Mouse (Mus musculus) limb, embryonic 13.5 days (tissue): ENCODE measurements around the gene Smad1. TPM values are rescaled to one million over a fixed set of nuclear protein-coding genes. Genes with fewer than 3 reads are reported as not detected.
"Not testable (repeated sequence)": the region's sequence is repeated elsewhere in the genome, so short reads cannot be mapped to it uniquely, and the experiment has no call there.

ENCODE experiments used
- ATAC-seq: fragments of 200-750 bp; cut with Nextera tagmentation; 2 replicates; pipeline ENCODE4 v1.8.0; 2017; ENCODE audit warnings: low read depth, moderate number of reproducible peaks, moderate TSS enrichment; ENCODE audit not compliant: low FRiP score
- H3K27ac ChIP-seq: fragments of 300-500 bp; sonication (generic); 2 replicates; pipeline ENCODE4 v1.5.1; 2015; ENCODE audit warnings: inconsistent platforms, mild to moderate bottlenecking, moderate library complexity
- H3K27me3 ChIP-seq: fragments of 300-500 bp; sonication (generic); 2 replicates; pipeline ENCODE4 v1.6.1; 2015; ENCODE audit warnings: mild to moderate bottlenecking, inconsistent platforms
- H3K36me3 ChIP-seq: fragments of 300-500 bp; sonication (generic); 2 replicates; pipeline ENCODE4 v1.6.1; 2015; ENCODE audit warnings: inconsistent platforms, mild to moderate bottlenecking, moderate library complexity
- H3K4me1 ChIP-seq: fragments of 300-500 bp; sonication (generic); 2 replicates; pipeline ENCODE4 v1.6.1; 2015; ENCODE audit warnings: inconsistent platforms
- H3K4me2 ChIP-seq: fragments of 300-500 bp; sonication (generic); replicated peaks from 2 replicates; pipeline ENCODE4 v1.6.1; 2015; ENCODE audit warnings: inconsistent platforms, mild to moderate bottlenecking, moderate library complexity
- H3K4me3 ChIP-seq: fragments of 300-500 bp; sonication (generic); 2 replicates; pipeline ENCODE4 v1.5.1; 2015; ENCODE audit warnings: moderate library complexity, mild to moderate bottlenecking, inconsistent platforms
- H3K9ac ChIP-seq: fragments of 300-500 bp; sonication (generic); 2 replicates; pipeline ENCODE4 v1.6.1; 2015; ENCODE audit warnings: mild to moderate bottlenecking, inconsistent platforms
- H3K9me3 ChIP-seq: fragments of 300-500 bp; sonication (generic); 2 replicates; pipeline ENCODE4 v1.6.1; 2016; ENCODE audit warnings: inconsistent platforms
- WGBS: fragments of 180-500 bp; shearing (Covaris S2); methylation state at CpG from one replicate; pipeline ENCODE4 v1.1.7; 2015; 5-methylcytosine and 5-hydroxymethylcytosine counted together
- polyA plus RNA-seq: library from polyadenylated mRNA; unstranded; fragments of >200 nt; fragmentation: Nextera tagmentation; extraction: Ambion mirVana; gene quantifications from 2 replicates; pipeline ENCODE4 v1.2.1, GENCODE M21; 2015

Gene Smad1
- 48.2 and 49.4 TPM in 2 replicates for polyA plus RNA-seq

DNA sequence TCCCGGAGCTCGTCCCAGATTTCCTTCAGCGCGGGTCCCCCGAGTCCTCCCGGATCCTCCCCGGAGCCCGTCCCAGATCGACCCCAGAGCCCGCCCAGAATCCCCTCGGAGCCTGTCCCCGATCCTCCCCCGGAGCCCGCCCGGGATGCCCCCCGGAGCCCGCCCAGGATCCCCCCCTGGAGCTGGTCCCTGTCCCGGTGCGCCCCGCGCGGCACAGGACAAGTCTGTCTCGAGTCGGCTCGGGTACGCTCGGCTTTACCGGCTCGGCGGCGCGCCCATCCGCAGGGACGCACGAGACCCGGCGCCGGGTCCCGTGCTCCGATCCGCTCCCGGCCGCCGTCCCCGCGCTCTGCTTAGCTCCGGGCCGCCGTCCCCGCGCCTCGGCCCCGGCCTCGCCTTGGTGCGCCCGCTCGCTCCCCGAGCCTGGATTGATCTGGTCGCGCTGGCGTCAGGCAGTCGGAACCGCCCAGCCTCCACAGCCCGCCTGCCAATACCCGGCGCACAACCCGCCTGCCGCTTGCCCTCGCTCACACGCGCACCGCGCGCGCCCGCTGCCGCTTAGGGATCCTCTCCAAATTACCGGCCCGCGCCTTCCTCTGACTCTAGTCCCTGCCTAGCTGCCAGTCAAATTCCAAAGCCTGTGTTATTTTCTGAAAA is at the start of gene Smad1:
Gene Smad1, minus strand, starts transcription at position 525 of the 657 bp plus-strand sequence.
- ATAC-seq, result peak; percentile 94
- H3K36me3 ChIP-seq, result no peaks in the 10 kb centered on the region
- H3K9me3 ChIP-seq, result no peaks in the 10 kb centered on the region
- H3K27ac ChIP-seq, result peak within 1 kb of the TSS; percentile 96
- WGBS, result under 1% methylated on average over 76 of the region's 80 CpGs
- H3K4me3 ChIP-seq, result peak within 1 kb of the TSS; percentile 82
- peaks cover 22% of the 10 kb centered on the region for H3K4me1 ChIP-seq
- H3K4me2 ChIP-seq, result peak within 1 kb of the TSS; percentile 80
- H3K27me3 ChIP-seq, result no peaks in the 10 kb centered on the region
- H3K9ac ChIP-seq, result peak within 1 kb of the TSS; percentile 97

DNA sequence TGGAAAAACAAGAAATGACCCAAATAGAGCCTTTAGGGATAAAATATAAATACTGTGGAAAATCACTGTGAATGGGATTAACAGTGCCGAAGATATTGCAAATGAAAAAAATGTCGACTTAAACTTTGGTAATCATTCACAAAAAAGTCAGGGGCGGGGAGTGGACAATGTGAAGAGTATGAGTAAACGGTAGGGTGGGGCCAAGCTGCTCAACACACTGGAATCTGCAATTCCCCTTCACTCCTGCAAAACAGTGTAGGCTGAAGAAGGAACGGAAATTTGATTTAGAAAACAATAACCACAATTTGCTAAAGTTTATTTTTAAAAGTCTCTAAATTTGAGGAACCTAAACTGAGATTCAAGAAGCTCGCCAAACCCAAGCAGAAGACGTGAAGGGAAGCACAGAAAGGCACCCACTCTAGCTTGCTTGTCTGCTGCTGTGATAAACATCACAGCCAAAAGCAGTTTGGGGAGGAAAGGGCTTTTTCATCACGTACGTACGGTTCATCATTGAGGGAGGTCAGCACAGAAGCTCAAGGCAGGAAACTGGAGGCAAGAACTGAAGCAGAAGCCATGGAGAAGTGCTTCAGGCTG is 48.0 kb upstream of the Smad1 start:
- H3K27me3 ChIP-seq, result no peaks in the 10 kb centered on the region
- H3K9ac ChIP-seq, result no peak overlapping the region
- no peak for ATAC-seq
- no peaks in the 10 kb centered on the region for H3K9me3 ChIP-seq
- 87% methylated on average over 10 of the region's 10 CpGs for WGBS
- H3K4me2 ChIP-seq, result no peak overlapping the region
- 0 out of 2 replicates have a peak, but pooled peaks cover 5% of the 10 kb centered on the region for H3K4me1 ChIP-seq
- no peak overlapping the region for H3K27ac ChIP-seq
- H3K4me3 ChIP-seq, result no peak overlapping the region
- no peaks in the 10 kb centered on the region for H3K36me3 ChIP-seq

DNA sequence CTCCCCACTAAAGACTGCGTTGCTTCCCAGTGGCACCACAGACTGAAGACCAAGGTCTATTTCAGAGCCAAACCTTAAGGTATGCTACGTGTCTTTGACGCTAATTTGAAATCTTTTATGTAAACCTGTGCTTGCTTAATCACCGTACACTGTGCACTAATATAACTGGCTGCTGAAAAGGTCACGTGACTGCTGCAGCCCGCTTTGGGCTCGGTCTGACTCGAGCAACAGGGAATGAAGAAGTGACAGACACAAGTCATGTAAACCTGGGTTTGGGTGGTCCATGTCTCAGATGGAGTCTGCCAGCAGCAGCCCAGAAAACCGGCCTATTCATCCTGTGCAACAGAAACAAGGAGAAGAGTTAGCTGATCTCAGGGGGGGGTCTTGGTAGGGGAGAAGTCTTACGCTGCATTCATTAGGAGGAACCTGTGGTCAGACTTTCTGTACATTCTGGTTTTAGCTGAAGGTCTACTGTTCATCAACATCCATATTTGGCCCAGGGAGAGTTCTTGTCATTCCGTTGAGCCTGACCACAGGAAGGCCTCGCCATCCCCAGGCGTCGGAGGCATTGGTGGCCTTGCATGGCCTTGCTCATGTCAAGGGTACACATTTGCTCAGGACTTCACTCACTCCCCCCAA is 44.3 kb upstream of the Smad1 start:
- no peak for ATAC-seq
- Histone ChIP-seq H3K9ac (no peak overlapping the region), H3K36me3 (no peaks in the 10 kb centered on the region), H3K9me3 (no peaks in the 10 kb centered on the region), H3K27ac (no peak overlapping the region), H3K27me3 (no peaks in the 10 kb centered on the region), H3K4me2 (no peak overlapping the region), H3K4me1 (no peaks in the 10 kb centered on the region), H3K4me3 (no peak overlapping the region)
- WGBS, result 87% methylated on average over 14 of the region's 14 CpGs

DNA sequence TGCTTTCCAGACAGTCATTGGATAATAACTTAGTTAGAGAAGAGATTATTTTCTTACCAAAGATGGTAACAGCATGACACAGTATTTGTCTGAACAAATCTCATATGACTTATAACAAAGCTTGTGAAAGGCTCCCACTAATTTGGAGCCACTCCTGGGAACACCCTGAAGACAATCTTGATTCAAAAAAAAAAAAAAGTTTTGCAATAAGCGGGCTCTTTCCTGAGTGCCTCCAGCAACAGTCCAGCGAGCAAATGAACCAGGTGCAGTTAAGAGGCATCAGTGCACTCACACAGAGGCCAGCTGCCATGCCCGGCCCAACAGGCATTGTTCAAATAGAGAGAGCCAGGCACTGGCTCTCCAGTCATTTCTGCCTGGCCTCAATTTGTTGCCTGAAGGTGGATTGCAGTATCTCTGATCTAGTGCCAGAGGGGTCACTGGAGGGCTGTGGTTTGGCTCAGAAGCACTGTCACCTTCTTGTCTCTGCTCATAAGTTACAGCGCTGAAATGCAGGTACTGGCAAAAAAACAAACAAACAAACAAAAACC is 34.7 kb upstream of the Smad1 start:
- H3K36me3 ChIP-seq, result no peaks in the 10 kb centered on the region
- WGBS, result 49% methylated on average over 4 of the region's 4 CpGs
- no peaks in the 10 kb centered on the region for H3K4me1 ChIP-seq
- no peak overlapping the region for H3K4me3 ChIP-seq
- H3K4me2 ChIP-seq, result no peak overlapping the region
- no peaks in the 10 kb centered on the region for H3K27me3 ChIP-seq
- ATAC-seq, result no peak
- H3K9me3 ChIP-seq, result no peaks in the 10 kb centered on the region
- no peak overlapping the region for H3K9ac ChIP-seq
- no peak overlapping the region for H3K27ac ChIP-seq

DNA sequence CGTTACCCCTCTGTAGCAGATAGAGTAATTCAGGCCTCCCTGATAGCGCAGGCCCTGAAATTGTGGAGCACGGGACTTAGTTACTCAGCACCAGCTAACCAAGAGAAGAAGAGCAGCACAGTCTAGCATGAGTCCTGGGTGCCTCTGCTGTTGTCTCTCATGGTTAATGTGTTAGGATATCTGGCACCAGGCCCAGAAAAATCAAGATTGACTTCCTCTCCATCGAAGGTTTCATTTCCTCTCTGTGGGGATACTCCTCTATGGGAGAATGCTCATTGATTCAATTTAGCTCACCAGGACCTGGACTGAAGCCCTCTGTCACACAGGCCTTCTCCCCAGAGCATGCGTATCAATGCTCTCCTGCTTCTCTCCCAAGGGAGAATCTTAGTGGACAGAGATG is 15.6 kb upstream of the Smad1 start:
- no peak overlapping the region for H3K27ac ChIP-seq
- H3K4me1 ChIP-seq, result peaks cover 4% of the 10 kb centered on the region; the same call in 1 of the 2 replicates
- no peak overlapping the region for H3K4me2 ChIP-seq
- no peak overlapping the region for H3K9ac ChIP-seq
- 83% methylated on average over 5 of the region's 5 CpGs for WGBS
- H3K9me3 ChIP-seq, result no peaks in the 10 kb centered on the region
- no peak overlapping the region for H3K4me3 ChIP-seq
- H3K36me3 ChIP-seq, result no peaks in the 10 kb centered on the region
- no peaks in the 10 kb centered on the region for H3K27me3 ChIP-seq
- no peak for ATAC-seq

DNA sequence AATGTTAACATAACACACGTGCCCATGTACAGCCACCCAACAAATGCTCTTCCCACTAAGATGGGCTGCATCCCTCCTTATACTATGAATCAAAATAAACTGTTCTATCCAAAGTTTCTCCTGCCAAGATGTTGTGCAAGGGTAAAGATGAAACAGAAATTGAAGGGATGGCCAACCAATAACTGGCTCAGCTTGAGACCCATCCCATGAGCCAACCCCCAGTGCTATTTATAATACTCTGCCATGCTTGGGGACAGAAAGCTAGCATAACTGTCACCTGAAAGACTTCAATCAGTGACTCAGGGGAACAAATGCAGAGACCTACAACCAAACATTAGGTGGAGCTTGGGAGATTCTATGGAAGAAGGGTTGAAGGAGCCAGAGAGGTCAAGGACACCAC is 11.2 kb upstream of the Smad1 start:
- no peaks in the 10 kb centered on the region for H3K27me3 ChIP-seq
- no peak overlapping the region for H3K27ac ChIP-seq
- no peak overlapping the region for H3K9ac ChIP-seq
- no peaks in the 10 kb centered on the region for H3K36me3 ChIP-seq
- 72% methylated on average over 1 of the region's 1 CpGs for WGBS
- no peak for ATAC-seq
- H3K4me1 ChIP-seq, result peaks cover 4% of the 10 kb centered on the region; the same call in 1 of the 2 replicates
- no peak overlapping the region for H3K4me3 ChIP-seq
- no peaks in the 10 kb centered on the region for H3K9me3 ChIP-seq
- no peak overlapping the region for H3K4me2 ChIP-seq

DNA sequence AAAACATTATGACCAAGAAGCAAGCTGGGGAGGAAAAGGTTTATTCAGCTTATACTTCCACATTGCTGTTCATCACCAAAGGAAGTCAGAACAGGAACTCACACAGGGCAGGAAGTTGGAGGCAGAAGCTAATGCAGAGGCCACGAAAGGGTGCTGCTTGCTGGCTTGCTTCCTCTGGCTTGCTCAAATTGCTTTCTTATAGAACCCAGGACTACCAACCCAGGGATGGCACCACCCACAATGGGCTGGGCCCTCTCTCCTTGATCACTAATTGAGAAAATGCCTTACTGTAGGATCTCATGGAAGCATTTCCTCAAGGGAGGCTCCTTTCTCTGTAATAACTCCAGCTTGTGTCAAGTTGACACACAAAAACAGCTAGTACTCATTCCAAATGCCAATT is 8.0 kb upstream of the Smad1 start:
- ATAC-seq, H3K27ac ChIP-seq, H3K9ac ChIP-seq, H3K4me1 ChIP-seq, H3K4me2 ChIP-seq, H3K27me3 ChIP-seq, H3K9me3 ChIP-seq, H3K36me3 ChIP-seq, H3K4me3 ChIP-seq: not testable (repeated sequence)
- WGBS, result 52% methylated on average over 1 of the region's 1 CpGs

DNA sequence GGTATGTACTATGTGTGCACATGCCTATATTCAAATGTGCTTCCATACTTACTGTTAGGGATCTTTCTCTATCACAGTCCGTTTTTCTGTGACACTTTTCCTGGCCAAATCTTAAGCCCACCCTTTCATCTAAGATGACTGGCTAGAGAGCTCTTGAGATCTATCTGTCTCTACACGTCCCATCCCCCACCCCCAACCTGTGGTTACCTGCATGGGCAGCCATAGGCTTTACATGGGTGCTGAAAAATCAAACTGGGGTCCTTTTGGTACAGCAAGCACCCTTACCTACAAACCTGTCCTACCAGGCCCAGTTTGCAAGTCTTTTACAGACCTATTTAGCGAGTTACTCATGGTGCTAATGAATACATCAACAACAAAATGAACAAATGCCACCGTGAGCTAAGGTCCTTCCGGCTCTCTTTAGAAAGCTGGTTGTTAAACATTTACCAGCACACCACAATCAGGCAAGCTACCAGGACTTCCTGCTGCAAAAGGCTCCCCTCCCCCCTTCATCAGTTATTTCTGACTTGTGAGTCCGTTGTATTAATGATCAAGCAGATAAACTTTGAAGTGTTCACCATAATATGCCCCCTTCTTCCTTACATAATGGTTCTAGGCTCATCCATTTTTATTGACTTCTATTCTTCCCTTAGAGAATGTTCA is 5.7 kb upstream of the Smad1 start:
- WGBS, result 54% methylated on average over 6 of the region's 6 CpGs
- no peak for ATAC-seq
- Histone ChIP-seq H3K27me3 (no peaks in the 10 kb centered on the region), H3K36me3 (no peaks in the 10 kb centered on the region), H3K9ac (no peak overlapping the region), H3K4me2 (no peak overlapping the region), H3K4me1 (no peaks in the 10 kb centered on the region), H3K27ac (no peak overlapping the region), H3K4me3 (no peak overlapping the region), H3K9me3 (no peaks in the 10 kb centered on the region)

DNA sequence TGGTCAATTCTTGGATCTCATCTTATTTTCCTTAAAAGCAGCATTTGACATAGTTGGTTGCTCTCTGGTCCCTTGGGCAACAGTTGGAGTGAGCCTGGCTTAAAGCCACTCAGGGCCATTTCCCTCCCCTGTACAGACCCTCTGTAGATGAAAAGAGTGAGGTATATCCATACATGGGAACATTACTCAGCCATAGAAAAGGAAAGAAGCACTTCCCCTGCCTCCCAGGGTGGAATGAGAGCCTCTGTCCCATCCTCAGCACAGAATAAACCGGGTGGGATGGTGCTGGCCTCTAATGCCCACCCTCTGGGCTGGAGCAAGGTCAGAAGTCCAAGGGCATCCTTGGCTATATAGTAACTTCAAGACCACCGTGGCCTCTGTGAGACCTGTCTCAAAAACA is 1.4 kb upstream of the Smad1 start:
- Histone ChIP-seq H3K4me3 (no peak overlapping the region), H3K27me3 (no peaks in the 10 kb centered on the region), H3K4me2 (no peak overlapping the region), H3K36me3 (no peaks in the 10 kb centered on the region), H3K9ac (no peak overlapping the region), H3K9me3 (no peaks in the 10 kb centered on the region), H3K4me1 (peaks cover 18% of the 10 kb centered on the region), H3K27ac (no peak overlapping the region)
- WGBS, result 80% methylated on average over 2 of the region's 2 CpGs
- no peak for ATAC-seq

DNA sequence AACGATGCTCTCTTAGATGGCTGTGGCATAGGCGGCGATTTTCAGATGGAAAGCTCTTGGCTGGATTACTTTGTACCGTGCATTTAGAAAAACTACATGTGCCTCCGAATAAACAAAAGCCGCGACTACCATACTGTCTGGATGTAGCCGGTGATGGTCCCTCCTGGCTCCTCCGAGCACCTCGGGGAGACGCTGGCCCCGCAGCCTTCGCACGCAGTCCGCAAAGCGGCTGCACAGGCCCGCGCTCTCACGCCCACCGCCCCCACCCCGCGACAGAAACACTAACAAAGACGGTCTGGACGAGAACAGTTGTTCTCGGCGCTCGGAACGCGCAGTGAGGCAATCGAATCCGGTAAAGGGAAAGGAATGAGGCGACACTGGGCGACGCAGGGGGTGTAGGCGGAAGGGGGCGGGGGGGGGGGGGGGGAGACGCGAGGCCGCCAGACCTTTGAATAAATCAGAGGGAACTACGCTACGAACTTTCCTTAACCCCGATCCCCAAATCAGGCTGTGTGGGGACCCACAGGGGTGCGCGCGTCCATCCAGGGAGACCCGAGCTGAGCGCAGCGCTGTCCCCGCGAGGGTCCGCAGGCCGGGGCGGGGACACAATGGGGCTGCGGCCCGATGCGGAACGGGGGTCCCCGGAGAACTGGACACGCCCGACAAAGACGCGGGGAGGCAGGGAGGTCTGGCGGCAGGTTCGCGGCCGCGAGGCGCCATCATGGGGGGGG is 902 bp downstream of the Smad1 start:
- ATAC-seq, result peak; percentile 55
- H3K27ac ChIP-seq, result peak overlapping the region; percentile 96
- peak overlapping the region; percentile 82 for H3K4me3 ChIP-seq
- no peaks in the 10 kb centered on the region for H3K9me3 ChIP-seq
- H3K9ac ChIP-seq, result peak overlapping the region; percentile 97
- H3K36me3 ChIP-seq, result no peaks in the 10 kb centered on the region
- peak overlapping the region; percentile 80 for H3K4me2 ChIP-seq
- under 1% methylated on average over 53 of the region's 68 CpGs for WGBS
- peaks cover 23% of the 10 kb centered on the region for H3K4me1 ChIP-seq
- H3K27me3 ChIP-seq, result no peaks in the 10 kb centered on the region

DNA sequence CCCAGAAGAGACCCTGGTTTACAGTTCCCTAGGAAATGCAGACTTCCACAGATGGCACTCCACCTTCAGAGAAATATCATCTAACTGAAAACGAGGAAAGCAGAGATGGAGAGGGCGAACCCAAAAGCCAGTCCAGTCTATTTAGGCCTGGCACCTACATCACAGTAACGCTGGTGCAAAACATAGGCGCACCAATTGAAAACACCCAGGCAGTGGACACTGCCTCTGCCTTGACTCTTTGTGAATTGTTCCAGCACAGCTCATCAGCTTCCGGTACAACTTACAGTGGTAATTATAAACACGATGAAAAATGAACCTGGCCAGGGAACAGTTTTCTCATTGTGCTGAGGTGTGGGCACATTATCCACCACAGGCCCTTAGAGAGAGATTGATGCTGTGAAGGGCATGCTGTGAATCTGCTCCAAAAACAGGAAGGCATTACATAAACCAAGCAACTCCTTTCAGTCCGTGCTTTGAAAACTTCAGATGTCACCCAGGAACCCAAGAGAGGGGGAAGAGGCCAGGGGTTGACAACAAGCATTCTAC is 1.5 kb downstream of the Smad1 start:
- Histone ChIP-seq H3K4me2 (peak overlapping the region; percentile 80), H3K9ac (peak overlapping the region; percentile 97), H3K4me1 (peaks cover 24% of the 10 kb centered on the region), H3K27ac (peak overlapping the region; percentile 96), H3K9me3 (no peaks in the 10 kb centered on the region), H3K4me3 (peak overlapping the region; percentile 82), H3K36me3 (no peaks in the 10 kb centered on the region), H3K27me3 (no peaks in the 10 kb centered on the region)
- WGBS, result 8% methylated on average over 7 of the region's 7 CpGs
- no peak for ATAC-seq
